Mouse (Mus musculus): Measurements from ENCODE around the gene Nos1. TPM values are rescaled to one million over a fixed set of nuclear protein-coding genes. Genes with fewer than 3 reads are reported as not detected.

Nos1 gene
- polyA plus RNA-seq, 1 experiment from 2014 or later: not detected

- peaks cover 12% of the 10 kb centered on the region; the same call in 1 of the 2 replicates for H3K79me2 ChIP-seq (ENCODE audit: inconsistent target)
- 2% methylated on average over 27 of the region's 30 CpGs for whole genome bisulfite sequencing (ENCODE audit: missing documents)
- H3K4me3 ChIP-seq (ENCODE audit: inconsistent target): peak overlapping the region; percentile 53
- H3K27ac ChIP-seq: peak overlapping the region; percentile 25; the same call in 1 of the 2 replicates
- H3K36me3 ChIP-seq (ENCODE audit: inconsistent target): 0 out of 2 replicates have a peak, but pooled peaks cover 5% of the 10 kb centered on the region
These were observed 196.8 kb downstream of the Nos1 start for GRCm38 (mm10) chr5:117977501-117978158.

- 64% methylated on average over 17 of the region's 17 CpGs for WGBS (ENCODE audit: missing documents)
- Histone ChIP-seq H3K36me3 (ENCODE audit: inconsistent target) (peaks cover 5% of the 10 kb centered on the region; the same call in 1 of the 2 replicates), H3K27ac (peak overlapping the region; percentile 15; the same call in 1 of the 2 replicates), H3K79me2 (ENCODE audit: inconsistent target) (peaks cover 12% of the 10 kb centered on the region; the same call in 1 of the 2 replicates), H3K4me3 (ENCODE audit: inconsistent target) (peak overlapping the region; percentile 53; the same call in 1 of the 2 replicates)
These were observed 197.4 kb downstream of the Nos1 start for GRCm38 (mm10) chr5:117978159-117978697.

GRCm38 (mm10) chr5:117979082-117979481 is 198.2 kb downstream of the Nos1 start:
- peaks cover 5% of the 10 kb centered on the region; the same call in 1 of the 2 replicates for H3K36me3 ChIP-seq (ENCODE audit: inconsistent target)

GRCm38 (mm10) chr5:117980921-117981320 is 200.1 kb downstream of the Nos1 start:
- H3K36me3 ChIP-seq (ENCODE audit: inconsistent target): peaks cover 5% of the 10 kb centered on the region; the same call in 1 of the 2 replicates
- no peak overlapping the region for H3K27ac ChIP-seq
- peaks cover 12% of the 10 kb centered on the region; the same call in 1 of the 2 replicates for H3K79me2 ChIP-seq (ENCODE audit: inconsistent target)
- 98% methylated on average over 8 of the region's 8 CpGs for WGBS (ENCODE audit: missing documents)
- H3K4me3 ChIP-seq (ENCODE audit: inconsistent target): no peak overlapping the region

More at GRCm38 (mm10) chr5:117979082-117979481, 198.2 kb downstream of the Nos1 start:
- 97% methylated on average over 5 of the region's 5 CpGs for WGBS (ENCODE audit: missing documents)
- Histone ChIP-seq H3K79me2 (ENCODE audit: inconsistent target) (peaks cover 12% of the 10 kb centered on the region; the same call in 1 of the 2 replicates), H3K27ac (no peak overlapping the region), H3K4me3 (ENCODE audit: inconsistent target) (no peak overlapping the region)

- 93% methylated on average over 5 of the region's 5 CpGs for WGBS (ENCODE audit: missing documents)
- Histone ChIP-seq H3K36me3 (ENCODE audit: inconsistent target) (peaks cover 5% of the 10 kb centered on the region; the same call in 1 of the 2 replicates), H3K79me2 (ENCODE audit: inconsistent target) (peaks cover 12% of the 10 kb centered on the region; the same call in 1 of the 2 replicates), H3K27ac (no peak overlapping the region), H3K4me3 (ENCODE audit: inconsistent target) (no peak overlapping the region)
These were observed 201.1 kb downstream of the Nos1 start for GRCm38 (mm10) chr5:117981943-117982342.

- Histone ChIP-seq H3K36me3 (ENCODE audit: inconsistent target) (peaks cover 29% of the 10 kb centered on the region), H3K79me2 (ENCODE audit: inconsistent target) (no peaks in the 10 kb centered on the region; the same call in 1 of the 2 replicates), H3K4me3 (ENCODE audit: inconsistent target) (no peak overlapping the region), H3K27ac (no peak overlapping the region)
- WGBS (ENCODE audit: missing documents): 94% methylated on average over 4 of the region's 4 CpGs
These were observed 205.5 kb downstream of the Nos1 start for GRCm38 (mm10) chr5:117986327-117986726.

DNA sequence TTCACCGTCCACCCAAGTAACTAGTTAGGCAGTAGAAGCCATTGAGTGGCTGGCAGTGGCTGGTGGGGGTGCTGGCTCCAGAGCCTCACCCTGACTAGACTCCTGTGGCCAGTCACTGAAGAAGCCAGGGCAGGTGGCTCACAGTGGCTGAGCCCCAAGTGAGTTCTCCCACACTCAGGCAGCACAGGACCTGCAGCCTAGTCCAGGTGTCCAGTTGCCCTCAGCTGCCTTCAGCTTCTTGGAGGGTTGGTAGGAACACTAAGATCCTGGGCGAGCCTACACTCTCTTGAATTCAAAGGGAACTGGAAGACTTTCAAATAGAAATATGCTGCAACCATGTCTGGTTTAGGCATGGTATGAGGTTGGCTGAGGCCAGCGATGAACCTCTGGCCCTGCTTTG is 207.1 kb downstream of the Nos1 start:
- peaks cover 37% of the 10 kb centered on the region for H3K36me3 ChIP-seq (ENCODE audit: inconsistent target)
- WGBS (ENCODE audit: missing documents): 88% methylated on average over 3 of the region's 3 CpGs
- no peaks in the 10 kb centered on the region for H3K79me2 ChIP-seq (ENCODE audit: inconsistent target)
- H3K4me3 ChIP-seq (ENCODE audit: inconsistent target): no peak overlapping the region
- no peak overlapping the region for H3K27ac ChIP-seq

DNA sequence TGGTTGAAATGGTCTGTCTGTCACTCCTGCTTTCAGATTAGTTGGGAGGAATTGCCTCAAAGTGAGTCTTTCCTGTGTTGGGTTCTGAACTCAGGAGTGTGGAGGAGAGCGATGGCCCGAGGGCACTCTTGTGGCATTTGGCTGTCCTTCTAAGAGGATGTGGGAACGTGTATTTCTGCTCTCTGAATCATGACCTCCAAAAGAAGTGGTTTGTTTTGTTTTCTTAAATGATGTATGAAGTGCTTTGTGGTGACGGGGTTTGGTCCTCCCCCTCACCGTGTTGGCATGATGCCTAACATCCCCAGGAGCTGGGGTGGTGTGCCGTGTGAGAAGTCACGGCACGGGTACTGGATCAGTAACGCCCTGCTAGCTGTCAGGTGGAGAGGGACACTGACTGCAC is 207.5 kb downstream of the Nos1 start:
- 81% methylated on average over 9 of the region's 9 CpGs for WGBS (ENCODE audit: missing documents)
- no peak overlapping the region for H3K27ac ChIP-seq
- H3K4me3 ChIP-seq (ENCODE audit: inconsistent target): no peak overlapping the region
- H3K79me2 ChIP-seq (ENCODE audit: inconsistent target): no peaks in the 10 kb centered on the region
- H3K36me3 ChIP-seq (ENCODE audit: inconsistent target): peaks cover 38% of the 10 kb centered on the region

GRCm38 (mm10) chr5:117989773-117990172 is 208.9 kb downstream of the Nos1 start:
- Histone ChIP-seq H3K4me3 (ENCODE audit: inconsistent target) (no peak overlapping the region), H3K27ac (no peak overlapping the region), H3K36me3 (ENCODE audit: inconsistent target) (peaks cover 49% of the 10 kb centered on the region), H3K79me2 (ENCODE audit: inconsistent target) (no peaks in the 10 kb centered on the region)
- WGBS (ENCODE audit: missing documents): 92% methylated on average over 6 of the region's 6 CpGs

GRCm38 (mm10) chr5:117990957-117991356 is 210.1 kb downstream of the Nos1 start:
- 98% methylated on average over 3 of the region's 3 CpGs for WGBS (ENCODE audit: missing documents)
- H3K4me3 ChIP-seq (ENCODE audit: inconsistent target): no peak overlapping the region
- H3K27ac ChIP-seq: no peak overlapping the region
- no peaks in the 10 kb centered on the region for H3K79me2 ChIP-seq (ENCODE audit: inconsistent target)
- peaks cover 60% of the 10 kb centered on the region for H3K36me3 ChIP-seq (ENCODE audit: inconsistent target)

- Histone ChIP-seq H3K27ac (no peak overlapping the region), H3K79me2 (ENCODE audit: inconsistent target) (no peaks in the 10 kb centered on the region), H3K36me3 (ENCODE audit: inconsistent target) (peaks cover 70% of the 10 kb centered on the region), H3K4me3 (ENCODE audit: inconsistent target) (no peak overlapping the region)
- WGBS (ENCODE audit: missing documents): 98% methylated on average over 6 of the region's 6 CpGs
These were observed 212.7 kb downstream of the Nos1 start for GRCm38 (mm10) chr5:117993550-117993949.

- WGBS (ENCODE audit: missing documents): 97% methylated on average over 8 of the region's 8 CpGs
- Histone ChIP-seq H3K36me3 (ENCODE audit: inconsistent target) (peaks cover 60% of the 10 kb centered on the region; the same call in 1 of the 2 replicates), H3K79me2 (ENCODE audit: inconsistent target) (no peaks in the 10 kb centered on the region)
These were observed 214.6 kb downstream of the Nos1 start for GRCm38 (mm10) chr5:117995372-117995901.

GRCm38 (mm10) chr5:117995911-117996310 is 215.1 kb downstream of the Nos1 start:
- H3K4me3 ChIP-seq (ENCODE audit: inconsistent target): no peak overlapping the region
- H3K36me3 ChIP-seq (ENCODE audit: inconsistent target): peaks cover 65% of the 10 kb centered on the region; the same call in 1 of the 2 replicates
- H3K79me2 ChIP-seq (ENCODE audit: inconsistent target): no peaks in the 10 kb centered on the region
- 100% methylated on average over 3 of the region's 6 CpGs for WGBS (ENCODE audit: missing documents)
- H3K27ac ChIP-seq: no peak overlapping the region

More at GRCm38 (mm10) chr5:117995372-117995901, 214.6 kb downstream of the Nos1 start:
- Histone ChIP-seq H3K4me3 (ENCODE audit: inconsistent target) (no peak overlapping the region), H3K27ac (no peak overlapping the region)

- Histone ChIP-seq H3K4me3 (ENCODE audit: inconsistent target) (no peak overlapping the region), H3K27ac (no peak overlapping the region), H3K36me3 (ENCODE audit: inconsistent target) (peaks cover 68% of the 10 kb centered on the region; the same call in 1 of the 2 replicates), H3K79me2 (ENCODE audit: inconsistent target) (no peaks in the 10 kb centered on the region)
- 95% methylated on average over 6 of the region's 6 CpGs for WGBS (ENCODE audit: missing documents)
These were observed 215.7 kb downstream of the Nos1 start for GRCm38 (mm10) chr5:117996581-117996980.
